Mouse (Mus musculus): ENCODE data around the gene Nln.

GRCm38 (mm10) chr13:104134510-104135085, 25.2 kb upstream of the Nln start:
- TF ChIP-seq CTCF (conservative IDR thresholded peaks at IDR 0.05 in 1 of 2, IDR thresholded peaks at IDR 0.05 in 1 of 2; ENCODE audit: low read depth in 2 of 2, low read length in 2 of 2) (no peak), E2F4 (IDR thresholded peaks at IDR 0.05; ENCODE audit: insufficient replicate concordance, low read depth, low read length) (no peak), UBTF (IDR thresholded peaks at IDR 0.05; ENCODE audit: low read depth, low read length) (no peak), POLR2A (IDR thresholded peaks at IDR 0.05; ENCODE audit: low read depth, low read length) (no peak), ZMIZ1 (IDR thresholded peaks at IDR 0.05; ENCODE audit: low read depth, low read length) (no peak), TCF12 (IDR thresholded peaks at IDR 0.05; ENCODE audit: low read depth, low read length) (no peak), ZKSCAN1 (IDR thresholded peaks at IDR 0.05; ENCODE audit: borderline replicate concordance, low read depth, low read length) (no peak), USF1 (IDR thresholded peaks at IDR 0.05; ENCODE audit: low read depth, low read length) (no peak), MAFK (IDR thresholded peaks at IDR 0.05; ENCODE audit: insufficient replicate concordance, low read length) (no peak), ZNF384 (IDR thresholded peaks at IDR 0.05; ENCODE audit: low read depth, low read length) (no peak), NRF1 (IDR thresholded peaks at IDR 0.05; ENCODE audit: low read depth, low read length) (no peak), CHD1 (IDR thresholded peaks at IDR 0.05; ENCODE audit: low read depth, low read length) (no peak), MAZ (IDR thresholded peaks at IDR 0.05; ENCODE audit: low read depth, low read length) (no peak)

Measured in CH12.LX (cell line).